ENCODE assay signal across 8 mouse cellular contexts in the genomic region with DNA sequence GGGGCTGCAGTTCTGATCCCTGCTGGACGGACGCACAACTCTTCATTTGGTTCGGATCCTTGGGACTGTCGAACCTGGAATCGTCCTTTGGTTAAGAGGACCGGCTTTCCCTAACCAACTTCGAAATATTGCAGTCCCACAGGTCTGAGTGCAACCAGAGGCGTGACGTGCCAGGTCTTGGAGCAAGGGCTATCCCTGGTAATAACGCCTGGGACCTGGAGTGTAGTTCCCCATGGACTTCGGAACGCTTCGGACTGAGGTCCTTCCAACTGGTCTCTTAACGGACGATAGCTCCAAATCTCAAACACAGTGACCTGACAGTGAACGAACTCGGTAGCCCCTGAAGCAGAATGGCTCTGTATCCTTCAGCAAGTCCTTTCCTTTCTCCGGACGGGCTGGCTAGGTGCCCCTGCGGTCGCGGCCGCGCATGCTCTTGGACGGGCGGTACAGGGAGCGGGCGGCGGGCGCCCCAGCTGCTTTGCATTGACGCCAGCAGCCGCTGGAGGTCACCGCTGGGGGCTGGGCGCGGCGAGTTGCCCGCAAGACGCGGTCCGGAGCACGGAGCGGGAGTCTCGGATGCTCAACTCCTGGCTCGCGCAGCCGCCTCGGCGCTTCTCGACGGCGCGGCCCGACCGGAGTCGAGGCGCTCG. TPM values are rescaled to one million over a fixed set of nuclear protein-coding genes. Genes with fewer than 3 reads are reported as not detected.
DNase-seq lines count a peak whose midpoint lies in the region; ATAC-seq lines count a peak whose summit lies in the region.

No protein-coding gene starts in this region.

- H3K4me2 ChIP-seq in intestine, embryonic 15.5 days (replicated peaks) = peak overlapping the region; percentile 82

- H3K9me3 ChIP-seq in intestine, embryonic 15.5 days = no peaks in the 10 kb centered on the region
- no peaks in the 10 kb centered on the region for H3K9me3 ChIP-seq in megakaryocyte, embryonic 14.5 days

- H3K27ac ChIP-seq in intestine, embryonic 15.5 days = peak overlapping the region; percentile 58

- DNase-seq in adrenal gland, adult 18-20 months (ENCODE audit: low spot score in 2 of 2) = peak; percentile 97 to 98
- peak; percentile 91 for DNase-seq in embryo, embryonic 10.5 days (ENCODE audit: low spot score)
- peak; percentile 94 to 98 for DNase-seq in gastrocnemius, postnatal 36 days
- DNase-seq in left cerebral cortex, postnatal 10 days (ENCODE audit: extremely low spot score in 1 of 2, low spot score in 2 of 2) = peak; percentile 63 to 93
- peak; percentile 85 for DNase-seq in right cerebral cortex, adult 18-20 months
- peak; percentile 93 to 97 for DNase-seq in urinary bladder, adult 18-20 months (ENCODE audit: low spot score in 2 of 2)

- H3K4me3 ChIP-seq in intestine, embryonic 15.5 days (replicated peaks) = peak overlapping the region; percentile 54
- peak overlapping the region; percentile 90 for H3K4me3 ChIP-seq in megakaryocyte, embryonic 14.5 days (replicated peaks)

- H3K36me3 ChIP-seq in intestine, embryonic 15.5 days = no peaks in the 10 kb centered on the region
- H3K36me3 ChIP-seq in megakaryocyte, embryonic 14.5 days (replicated peaks; ENCODE audit: low read length) = no peaks in the 10 kb centered on the region

- under 1% methylated on average over 57 of the region's 57 CpGs for WGBS in intestine, embryonic 15.5 days

- H3K27me3 ChIP-seq in intestine, embryonic 15.5 days (replicated peaks) = peaks cover 25% of the 10 kb centered on the region
- H3K27me3 ChIP-seq in megakaryocyte, embryonic 14.5 days (replicated peaks) = peaks cover 57% of the 10 kb centered on the region

- ATAC-seq in intestine, embryonic 15.5 days = peak; percentile 92

- peak overlapping the region; percentile 51 for H3K9ac ChIP-seq in intestine, embryonic 15.5 days

- H3K4me1 ChIP-seq in intestine, embryonic 15.5 days (replicated peaks) = peaks cover 20% of the 10 kb centered on the region
- peaks cover 47% of the 10 kb centered on the region for H3K4me1 ChIP-seq in megakaryocyte, embryonic 14.5 days

- intact Hi-C loops in gastrocnemius, postnatal 36 days (cut with DNase I) = no loop called here
- intact Hi-C loops in left cerebral cortex, postnatal 10 days (cut with DNase I) = loop anchor here (5.0 kb wide), 1 partner anchor 124 kb away; no protein-coding TSS in a partner anchor

RNA-seq across cellular contexts. Expression of gene Pde8a, which starts 0.6 kb away (rescaled TPM):
- 10 to 100 TPM; 30.2 to 40.6 TPM for total RNA-seq in adrenal gland, adult 18-20 months (2021)
- total RNA-seq in gastrocnemius, postnatal 36 days (2021) = 1 to 10 TPM; 4.7 to 7.0 TPM
- 2.7 and 3.3 TPM in 2 replicates for polyA plus RNA-seq in intestine, embryonic 15.5 days (2015; fragmentation: Nextera tagmentation; extraction: Ambion mirVana)
- 1 to 10 TPM; 3.2 to 3.6 TPM for total RNA-seq in left cerebral cortex, postnatal 10 days (2021)
- 2.9 TPM in 1 of 2 replicates, not detected in the other for polyA plus RNA-seq in megakaryocyte, embryonic 14.5 days (2012; ENCODE audit: insufficient read depth, low replicate concordance)

Comparison
In these comparisons a context has a peak if more than half of its experiments do, and no peak if none do; other contexts are left out.
1. Peak in every context shown above with its lines: DNase-seq, ATAC-seq, H3K4me3 ChIP-seq and H3K27ac ChIP-seq.